Mouse (Mus musculus) ES-E14 (cell line): ENCODE results near the gene Tmem214.

Source experiments
- HCFC1 ChIP-seq: IDR thresholded peaks from 2 replicates; pipeline ENCODE4 v1.6.1; 2012; ENCODE audit warnings: low read length, inconsistent platforms, borderline replicate concordance; ENCODE audit not compliant: insufficient read depth
- ZNF384 ChIP-seq: IDR thresholded peaks from 2 replicates; pipeline ENCODE4 v1.6.1; 2012; ENCODE audit warnings: low read depth, low read length, inconsistent platforms

- TF ChIP-seq HCFC1 = no peak
- no peak for TF ChIP-seq ZNF384
Measured at GRCm38 (mm10) chr5:30849891-30850555, 17.8 kb upstream of the Tmem214 start.
